Mouse (Mus musculus) stomach, postnatal 0 days (tissue): ENCODE measurements around the gene Gabarapl1.

Source experiments
- CTCF ChIP-seq: IDR thresholded peaks from 2 replicates; pipeline ENCODE4 v1.5.1; 2016; ENCODE audit warnings: antibody characterized with exemption, low read depth, mild to moderate bottlenecking, moderate library complexity
- EP300 ChIP-seq: optimal IDR thresholded peaks from 2 replicates; pipeline ENCODE3; 2016; ENCODE audit warnings: antibody characterized with exemption

GRCm38 (mm10) chr6:129512367-129512766, 20.6 kb upstream of the Gabarapl1 start, which contains the start of gene Tmem52b:
- TF ChIP-seq EP300 (no peak), CTCF (no peak)
